Mouse (Mus musculus) forebrain, embryonic 15.5 days (tissue): ENCODE measurements around the gene Cox7b2. TPM values are rescaled to one million over a fixed set of nuclear protein-coding genes. Genes with fewer than 3 reads are reported as not detected.
"Not testable (repeated sequence)": the region's sequence is repeated elsewhere in the genome, so short reads cannot be mapped to it uniquely, and the experiment has no call there.

ENCODE experiments used
- ATAC-seq: fragments of 200-750 bp; cut with Nextera tagmentation; replicated peaks from 2 replicates; pipeline ENCODE4 v1.8.0; 2017; ENCODE audit warnings: mild to moderate bottlenecking, moderate TSS enrichment, moderate library complexity
- H3K27ac ChIP-seq: fragments of 300-500 bp; sonication (generic); replicated peaks from 2 replicates; pipeline ENCODE4 v1.5.1; 2015; ENCODE audit warnings: mild to moderate bottlenecking, inconsistent platforms
- H3K27me3 ChIP-seq: fragments of 300-500 bp; sonication (generic); 2 replicates; pipeline ENCODE4 v1.6.1; 2015; ENCODE audit warnings: inconsistent platforms
- H3K36me3 ChIP-seq: fragments of 300-500 bp; sonication (generic); 2 replicates; pipeline ENCODE4 v1.6.1; 2015; ENCODE audit warnings: mild to moderate bottlenecking, inconsistent platforms
- H3K4me1 ChIP-seq: fragments of 300-500 bp; sonication (generic); 2 replicates; pipeline ENCODE4 v1.6.1; 2015; ENCODE audit warnings: inconsistent platforms
- H3K4me2 ChIP-seq: fragments of 300-500 bp; sonication (generic); replicated peaks from 2 replicates; pipeline ENCODE4 v1.6.1; 2015; ENCODE audit warnings: mild to moderate bottlenecking, inconsistent platforms
- H3K4me3 ChIP-seq: fragments of 300-500 bp; sonication (generic); 2 replicates; pipeline ENCODE4 v1.5.1; 2015; ENCODE audit warnings: mild to moderate bottlenecking, inconsistent platforms
- H3K9ac ChIP-seq: fragments of 300-500 bp; sonication (generic); replicated peaks from 2 replicates; pipeline ENCODE4 v1.6.1; 2015; ENCODE audit warnings: mild to moderate bottlenecking, inconsistent platforms
- H3K9me3 ChIP-seq: fragments of 300-500 bp; sonication (generic); 2 replicates; pipeline ENCODE4 v1.6.1; 2016; ENCODE audit warnings: inconsistent platforms
- WGBS: fragments of 180-500 bp; shearing (Covaris S2); methylation state at CpG from one replicate; pipeline ENCODE4 v1.1.7; 2015; ENCODE audit warnings: mixed read lengths; 5-methylcytosine and 5-hydroxymethylcytosine counted together
- polyA plus RNA-seq: library from polyadenylated mRNA; unstranded; fragments of >200 nt; fragmentation: Nextera tagmentation; extraction: Ambion mirVana; gene quantifications from 2 replicates; pipeline ENCODE4 v1.2.1, GENCODE M21; 2015

Cox7b2 gene
- 0.34 and 0.89 TPM in 2 replicates for polyA plus RNA-seq

GRCm38 (mm10) chr5:71548079-71548478, at the start of gene Cox7b2:
Gene Cox7b2, minus strand, starts transcription at chr5:71548205.
- H3K36me3 ChIP-seq = no peaks in the 10 kb centered on the region
- no peaks in the 10 kb centered on the region for H3K4me1 ChIP-seq
- no peak within 1 kb of the TSS for H3K4me3 ChIP-seq
- no peak for ATAC-seq
- no peak within 1 kb of the TSS for H3K27ac ChIP-seq
- WGBS = 94% methylated on average over 10 of the region's 10 CpGs
- no peak within 1 kb of the TSS for H3K9ac ChIP-seq
- H3K9me3 ChIP-seq = peaks cover 5% of the 10 kb centered on the region; the same call in 1 of the 2 replicates
- no peak within 1 kb of the TSS for H3K4me2 ChIP-seq
- no peaks in the 10 kb centered on the region for H3K27me3 ChIP-seq

- WGBS = 72% methylated on average over 2 of the region's 2 CpGs
- no peak for ATAC-seq
- Histone ChIP-seq H3K9ac (no peak overlapping the region), H3K9me3 (no peaks in the 10 kb centered on the region), H3K4me1 (no peaks in the 10 kb centered on the region), H3K27ac (no peak overlapping the region), H3K4me2 (no peak overlapping the region), H3K36me3 (no peaks in the 10 kb centered on the region), H3K27me3 (no peaks in the 10 kb centered on the region), H3K4me3 (no peak overlapping the region)
Measured at GRCm38 (mm10) chr5:71595321-71595720, 47.3 kb upstream of the Cox7b2 start.

- Histone ChIP-seq H3K4me1 (no peaks in the 10 kb centered on the region), H3K27me3 (no peaks in the 10 kb centered on the region), H3K36me3 (no peaks in the 10 kb centered on the region), H3K4me3 (no peak overlapping the region), H3K9ac (no peak overlapping the region), H3K9me3 (no peaks in the 10 kb centered on the region), H3K27ac (no peak overlapping the region), H3K4me2 (no peak overlapping the region)
- no peak for ATAC-seq
- 85% methylated on average over 2 of the region's 2 CpGs for WGBS
Measured at GRCm38 (mm10) chr5:71593745-71594255, 45.8 kb upstream of the Cox7b2 start.

- no peak overlapping the region for H3K4me3 ChIP-seq
- no peaks in the 10 kb centered on the region for H3K4me1 ChIP-seq
- H3K9ac ChIP-seq = no peak overlapping the region
- no peaks in the 10 kb centered on the region for H3K9me3 ChIP-seq
- 82% methylated on average over 9 of the region's 9 CpGs for WGBS
- no peak for ATAC-seq
- H3K27ac ChIP-seq = no peak overlapping the region
- no peak overlapping the region for H3K4me2 ChIP-seq
- H3K36me3 ChIP-seq = no peaks in the 10 kb centered on the region
- H3K27me3 ChIP-seq = no peaks in the 10 kb centered on the region
Measured at GRCm38 (mm10) chr5:71571646-71572237, 23.7 kb upstream of the Cox7b2 start.

GRCm38 (mm10) chr5:71545554-71545953, 2.5 kb downstream of the Cox7b2 start:
- H3K27ac ChIP-seq = no peak overlapping the region

GRCm38 (mm10) chr5:71525486-71525885, 22.5 kb downstream of the Cox7b2 start:
- WGBS = 77% methylated on average over 10 of the region's 15 CpGs
- not testable (repeated sequence) for H3K4me2 ChIP-seq, H3K27me3 ChIP-seq, ATAC-seq, H3K36me3 ChIP-seq, H3K4me3 ChIP-seq, H3K27ac ChIP-seq, H3K9me3 ChIP-seq, H3K4me1 ChIP-seq, H3K9ac ChIP-seq

More at GRCm38 (mm10) chr5:71545554-71545953, 2.5 kb downstream of the Cox7b2 start:
- Histone ChIP-seq H3K9me3 (peaks cover 5% of the 10 kb centered on the region; the same call in 1 of the 2 replicates), H3K4me2 (no peak overlapping the region), H3K4me3 (no peak overlapping the region), H3K36me3 (no peaks in the 10 kb centered on the region), H3K9ac (no peak overlapping the region), H3K27me3 (no peaks in the 10 kb centered on the region), H3K4me1 (no peaks in the 10 kb centered on the region)
- ATAC-seq = no peak

GRCm38 (mm10) chr5:71502058-71502678, 45.8 kb downstream of the Cox7b2 start:
- Histone ChIP-seq H3K9ac (no peak overlapping the region), H3K36me3 (no peaks in the 10 kb centered on the region), H3K4me1 (no peaks in the 10 kb centered on the region), H3K4me2 (no peak overlapping the region), H3K27ac (no peak overlapping the region), H3K9me3 (no peaks in the 10 kb centered on the region), H3K27me3 (no peaks in the 10 kb centered on the region), H3K4me3 (no peak overlapping the region)
- peak; percentile 68 for ATAC-seq
- 21% methylated on average over 6 of the region's 6 CpGs for WGBS

GRCm38 (mm10) chr5:71495621-71496020, 52.4 kb downstream of the Cox7b2 start:
- no peaks in the 10 kb centered on the region for H3K9me3 ChIP-seq
- H3K4me1 ChIP-seq = no peaks in the 10 kb centered on the region
- no peak overlapping the region for H3K27ac ChIP-seq
- H3K9ac ChIP-seq = no peak overlapping the region
- no peak overlapping the region for H3K4me3 ChIP-seq
- ATAC-seq = no peak
- no peak overlapping the region for H3K4me2 ChIP-seq
- H3K27me3 ChIP-seq = no peaks in the 10 kb centered on the region
- no peaks in the 10 kb centered on the region for H3K36me3 ChIP-seq
- WGBS = 55% methylated on average over 5 of the region's 5 CpGs

GRCm38 (mm10) chr5:71456957-71457356, 91.0 kb downstream of the Cox7b2 start:
- WGBS = 62% methylated on average over 3 of the region's 3 CpGs
- H3K4me1 ChIP-seq = no peaks in the 10 kb centered on the region
- no peak overlapping the region for H3K4me3 ChIP-seq
- no peak for ATAC-seq
- H3K4me2 ChIP-seq = no peak overlapping the region
- H3K27me3 ChIP-seq = no peaks in the 10 kb centered on the region
- H3K9me3 ChIP-seq = no peaks in the 10 kb centered on the region
- H3K27ac ChIP-seq = no peak overlapping the region
- H3K9ac ChIP-seq = no peak overlapping the region
- no peaks in the 10 kb centered on the region for H3K36me3 ChIP-seq

- H3K9me3 ChIP-seq = no peaks in the 10 kb centered on the region
- no peak overlapping the region for H3K4me3 ChIP-seq
- H3K4me2 ChIP-seq = no peak overlapping the region
- ATAC-seq = peak; percentile 72
- H3K9ac ChIP-seq = no peak overlapping the region
- 0 out of 2 replicates have a peak overlapping the region, but pooled peaks have one; percentile 15 for H3K27ac ChIP-seq
- WGBS = 55% methylated on average over 6 of the region's 6 CpGs
- H3K36me3 ChIP-seq = no peaks in the 10 kb centered on the region
- H3K27me3 ChIP-seq = no peaks in the 10 kb centered on the region
- H3K4me1 ChIP-seq = no peaks in the 10 kb centered on the region
Measured at GRCm38 (mm10) chr5:71440174-71440573, 107.8 kb downstream of the Cox7b2 start.
